Mouse (Mus musculus): ENCODE results near the gene Smarca1. TPM values are rescaled to one million over a fixed set of nuclear protein-coding genes. Genes with fewer than 3 reads are reported as not detected.

Smarca1 gene
- not detected in 2 replicates for polyA plus RNA-seq (2012; ENCODE audit: insufficient read depth, insufficient read length, low replicate concordance, missing spikeins)

GRCm38 (mm10) chrX:47892431-47893024 is at the start of gene Smarca1:
Gene Smarca1, minus strand, starts transcription at chrX:47892974.
- TF ChIP-seq POLR2A (IDR thresholded peaks at IDR 0.05; ENCODE audit: insufficient read depth, low read depth, low read length) (no peak), CTCF (IDR thresholded peaks at IDR 0.05; ENCODE audit: insufficient read depth, low read depth, low read length) (no peak)
- Histone ChIP-seq H3K4me3 (ENCODE audit: insufficient read depth, low read depth, low read length) (peak within 1 kb of the TSS; percentile 78), H3K27ac (ENCODE audit: insufficient read depth, low read depth, low read length) (peak within 1 kb of the TSS; percentile 20; the same call in 1 of the 2 replicates), H3K4me1 (ENCODE audit: control insufficient read depth, insufficient read depth, low read length) (no peaks in the 10 kb centered on the region)
- 23% methylated on average over 16 of the region's 17 CpGs for WGBS

GRCm38 (mm10) chrX:47937740-47938139 is 45.0 kb upstream of the Smarca1 start:
- no peak overlapping the region for H3K4me3 ChIP-seq (ENCODE audit: insufficient read depth, low read depth, low read length)
- H3K27ac ChIP-seq (ENCODE audit: insufficient read depth, low read depth, low read length) = no peak overlapping the region
- 21% methylated on average over 2 of the region's 2 CpGs for WGBS
- H3K4me1 ChIP-seq (ENCODE audit: control insufficient read depth, insufficient read depth, low read length) = no peaks in the 10 kb centered on the region
- TF ChIP-seq POLR2A (IDR thresholded peaks at IDR 0.05; ENCODE audit: insufficient read depth, low read depth, low read length) = no peak
- TF ChIP-seq CTCF (IDR thresholded peaks at IDR 0.05; ENCODE audit: insufficient read depth, low read depth, low read length) = no peak

GRCm38 (mm10) chrX:47936885-47937284 is 44.1 kb upstream of the Smarca1 start:
- Histone ChIP-seq H3K27ac (ENCODE audit: insufficient read depth, low read depth, low read length) (no peak overlapping the region), H3K4me1 (ENCODE audit: control insufficient read depth, insufficient read depth, low read length) (no peaks in the 10 kb centered on the region), H3K4me3 (ENCODE audit: insufficient read depth, low read depth, low read length) (no peak overlapping the region)
- WGBS = 51% methylated on average over 5 of the region's 5 CpGs
- TF ChIP-seq POLR2A (IDR thresholded peaks at IDR 0.05; ENCODE audit: insufficient read depth, low read depth, low read length) (no peak), CTCF (IDR thresholded peaks at IDR 0.05; ENCODE audit: insufficient read depth, low read depth, low read length) (no peak)

GRCm38 (mm10) chrX:47934352-47934751 is 41.6 kb upstream of the Smarca1 start:
- WGBS = 85% methylated on average over 11 of the region's 11 CpGs
- TF ChIP-seq CTCF (IDR thresholded peaks at IDR 0.05; ENCODE audit: insufficient read depth, low read depth, low read length) (no peak), POLR2A (IDR thresholded peaks at IDR 0.05; ENCODE audit: insufficient read depth, low read depth, low read length) (no peak)
- Histone ChIP-seq H3K4me1 (ENCODE audit: control insufficient read depth, insufficient read depth, low read length) (no peaks in the 10 kb centered on the region), H3K27ac (ENCODE audit: insufficient read depth, low read depth, low read length) (no peak overlapping the region), H3K4me3 (ENCODE audit: insufficient read depth, low read depth, low read length) (no peak overlapping the region)

- no peak for TF ChIP-seq CTCF (IDR thresholded peaks at IDR 0.05; ENCODE audit: insufficient read depth, low read depth, low read length)
- no peak for TF ChIP-seq POLR2A (IDR thresholded peaks at IDR 0.05; ENCODE audit: insufficient read depth, low read depth, low read length)
- H3K27ac ChIP-seq (ENCODE audit: insufficient read depth, low read depth, low read length) = no peak overlapping the region
- H3K4me1 ChIP-seq (ENCODE audit: control insufficient read depth, insufficient read depth, low read length) = no peaks in the 10 kb centered on the region
- H3K4me3 ChIP-seq (ENCODE audit: insufficient read depth, low read depth, low read length) = no peak overlapping the region
- 66% methylated on average over 3 of the region's 3 CpGs for WGBS
These were observed 37.7 kb upstream of the Smarca1 start for GRCm38 (mm10) chrX:47930449-47930848.

- TF ChIP-seq CTCF (IDR thresholded peaks at IDR 0.05; ENCODE audit: insufficient read depth, low read depth, low read length) = no peak
- Histone ChIP-seq H3K4me1 (ENCODE audit: control insufficient read depth, insufficient read depth, low read length) (no peaks in the 10 kb centered on the region), H3K4me3 (ENCODE audit: insufficient read depth, low read depth, low read length) (no peak overlapping the region), H3K27ac (ENCODE audit: insufficient read depth, low read depth, low read length) (no peak overlapping the region)
- WGBS = 54% methylated on average over 3 of the region's 3 CpGs
These were observed 35.2 kb upstream of the Smarca1 start for GRCm38 (mm10) chrX:47927981-47928380.

- H3K4me1 ChIP-seq (ENCODE audit: control insufficient read depth, insufficient read depth, low read length) = peaks cover 2% of the 10 kb centered on the region; the same call in 1 of the 2 replicates
- WGBS = 93% methylated on average over 5 of the region's 5 CpGs
- H3K27ac ChIP-seq (ENCODE audit: insufficient read depth, low read depth, low read length) = no peak overlapping the region
- no peak overlapping the region for H3K4me3 ChIP-seq (ENCODE audit: insufficient read depth, low read depth, low read length)
- no peak for TF ChIP-seq POLR2A (IDR thresholded peaks at IDR 0.05; ENCODE audit: insufficient read depth, low read depth, low read length)
- no peak for TF ChIP-seq CTCF (IDR thresholded peaks at IDR 0.05; ENCODE audit: insufficient read depth, low read depth, low read length)
These were observed 27.8 kb upstream of the Smarca1 start for GRCm38 (mm10) chrX:47920541-47920940.

GRCm38 (mm10) chrX:47916831-47917230 is 24.1 kb upstream of the Smarca1 start:
- Histone ChIP-seq H3K4me3 (ENCODE audit: insufficient read depth, low read depth, low read length) (no peak overlapping the region), H3K4me1 (ENCODE audit: control insufficient read depth, insufficient read depth, low read length) (peaks cover 2% of the 10 kb centered on the region; the same call in 1 of the 2 replicates), H3K27ac (ENCODE audit: insufficient read depth, low read depth, low read length) (no peak overlapping the region)
- no peak for TF ChIP-seq POLR2A (IDR thresholded peaks at IDR 0.05; ENCODE audit: insufficient read depth, low read depth, low read length)
- no peak for TF ChIP-seq CTCF (IDR thresholded peaks at IDR 0.05; ENCODE audit: insufficient read depth, low read depth, low read length)
- WGBS = 37% methylated on average over 1 of the region's 1 CpGs

GRCm38 (mm10) chrX:47913543-47913938 is 20.8 kb upstream of the Smarca1 start:
- Histone ChIP-seq H3K27ac (ENCODE audit: insufficient read depth, low read depth, low read length) (no peak overlapping the region), H3K4me1 (ENCODE audit: control insufficient read depth, insufficient read depth, low read length) (peaks cover 2% of the 10 kb centered on the region; the same call in 1 of the 2 replicates), H3K4me3 (ENCODE audit: insufficient read depth, low read depth, low read length) (no peak overlapping the region)
- 80% methylated on average over 7 of the region's 7 CpGs for WGBS
- TF ChIP-seq POLR2A (IDR thresholded peaks at IDR 0.05; ENCODE audit: insufficient read depth, low read depth, low read length) (no peak), CTCF (IDR thresholded peaks at IDR 0.05; ENCODE audit: insufficient read depth, low read depth, low read length) (no peak)

Measured in olfactory bulb, adult 2 months (tissue).